Mouse (Mus musculus) brown adipose tissue, adult 24 weeks (tissue): ENCODE measurements around the gene Ube2b. TPM values are rescaled to one million over a fixed set of nuclear protein-coding genes. Genes with fewer than 3 reads are reported as not detected.

ENCODE experiments used
- H3K27ac ChIP-seq: fragments of 200-500 bp; replicated peaks from 2 replicates; pipeline ENCODE4 v1.5.1; 2012; ENCODE audit warnings: low read depth, mild to moderate bottlenecking, low read length
- H3K4me1 ChIP-seq: fragments of 200-500 bp; 2 replicates; pipeline ENCODE4 v1.6.1; 2012; ENCODE audit warnings: low read length, mixed read lengths; ENCODE audit not compliant: control insufficient read depth, insufficient read depth, insufficient read length
- H3K4me3 ChIP-seq: fragments of 200-500 bp; 2 replicates; pipeline ENCODE4 v1.5.1; 2012; ENCODE audit warnings: low read depth, mild to moderate bottlenecking, low read length, moderate library complexity; ENCODE audit not compliant: insufficient read depth
- polyA plus RNA-seq: library from polyadenylated mRNA; stranded (reverse); fragments of >200 nt; gene quantifications from 2 replicates; pipeline ENCODE4 v1.2.4, GENCODE M21; 2012; ENCODE audit not compliant: missing spikeins, insufficient read depth, insufficient read length

The Ube2b gene
- polyA plus RNA-seq, 1 experiment = 235 TPM

DNA sequence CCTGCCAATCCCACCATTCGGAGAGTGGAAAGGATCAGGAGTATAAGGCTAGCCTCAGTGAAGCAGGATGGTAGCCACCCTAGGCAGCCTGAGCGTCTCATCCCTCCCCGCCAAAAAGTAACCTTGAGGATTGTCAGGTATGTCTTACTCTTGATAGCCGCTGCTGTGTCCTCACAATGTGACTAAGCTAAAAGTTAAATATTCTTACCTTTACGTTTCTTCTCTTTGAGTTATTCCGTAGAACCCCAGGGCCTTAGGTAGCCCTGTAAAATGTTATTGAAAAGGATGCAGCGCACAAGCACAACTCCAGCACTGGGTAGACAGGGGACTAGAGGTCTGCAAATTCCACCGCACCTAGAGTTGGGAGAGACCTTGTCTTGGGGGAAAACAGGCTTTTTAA, 1.3 kb upstream of the Ube2b start:
- Histone ChIP-seq H3K4me1 (peaks cover 8% of the 10 kb centered on the region; the same call in 1 of the 2 replicates), H3K27ac (no peak overlapping the region), H3K4me3 (no peak overlapping the region)

DNA sequence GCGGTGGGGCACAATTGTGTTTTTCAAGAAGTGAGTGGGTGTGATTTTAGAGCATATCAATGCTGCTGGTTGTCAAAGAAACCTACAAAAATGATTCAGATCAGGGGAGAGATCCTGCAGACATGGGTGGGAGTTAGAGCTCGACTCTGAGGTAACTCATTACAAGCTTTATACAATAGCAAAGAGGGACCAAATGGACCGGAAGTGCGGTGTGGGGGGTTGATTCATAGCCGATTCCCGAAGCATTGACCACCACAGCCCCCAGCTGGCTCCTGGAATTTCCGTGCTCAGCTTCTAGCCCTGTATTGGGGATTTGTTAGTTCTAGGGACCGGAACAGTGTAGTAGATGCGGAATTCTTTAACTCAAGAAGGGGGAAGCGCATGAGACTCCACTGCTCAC, 779 bp upstream of the Ube2b start:
- H3K4me3 ChIP-seq = no peak overlapping the region
- peaks cover 8% of the 10 kb centered on the region; the same call in 1 of the 2 replicates for H3K4me1 ChIP-seq
- peak overlapping the region; percentile 32; the same call in 1 of the 2 replicates for H3K27ac ChIP-seq

DNA sequence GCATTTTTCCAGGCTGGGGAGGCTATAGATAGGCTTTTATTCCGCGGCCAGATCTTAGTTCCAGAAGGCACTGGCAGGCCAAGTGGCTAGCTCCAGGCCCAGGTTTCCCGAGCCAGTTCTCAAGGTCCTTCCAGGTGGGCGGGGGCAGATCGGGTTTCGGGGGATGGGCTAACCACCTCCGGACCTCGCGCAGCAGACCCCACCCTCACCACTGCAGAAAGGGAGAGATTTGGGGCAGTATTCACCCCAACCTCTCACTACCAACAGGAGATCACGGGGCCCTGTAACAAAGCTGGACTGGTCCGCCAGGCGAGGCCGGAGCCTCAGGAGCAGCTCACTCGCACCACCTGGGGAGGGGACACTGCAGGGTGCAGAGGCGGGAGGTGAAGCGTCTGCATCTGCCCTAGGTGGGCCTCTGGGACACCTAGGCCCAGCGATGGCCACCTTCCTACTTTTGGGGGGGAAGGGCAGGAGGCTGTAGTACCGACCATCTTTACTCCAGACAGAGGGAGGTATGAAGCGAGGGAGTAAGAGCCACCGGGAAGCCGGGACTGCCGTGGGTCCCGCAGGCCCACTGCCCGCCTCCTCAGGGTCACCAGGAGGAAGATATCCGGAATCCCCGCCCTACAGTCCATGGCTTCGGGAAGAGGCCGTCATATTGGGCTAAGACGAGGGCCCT, 812 bp downstream of the Ube2b start:
- H3K4me3 ChIP-seq = peak overlapping the region; percentile 81
- peak overlapping the region; percentile 93 for H3K27ac ChIP-seq
- H3K4me1 ChIP-seq = peaks cover 8% of the 10 kb centered on the region; the same call in 1 of the 2 replicates

DNA sequence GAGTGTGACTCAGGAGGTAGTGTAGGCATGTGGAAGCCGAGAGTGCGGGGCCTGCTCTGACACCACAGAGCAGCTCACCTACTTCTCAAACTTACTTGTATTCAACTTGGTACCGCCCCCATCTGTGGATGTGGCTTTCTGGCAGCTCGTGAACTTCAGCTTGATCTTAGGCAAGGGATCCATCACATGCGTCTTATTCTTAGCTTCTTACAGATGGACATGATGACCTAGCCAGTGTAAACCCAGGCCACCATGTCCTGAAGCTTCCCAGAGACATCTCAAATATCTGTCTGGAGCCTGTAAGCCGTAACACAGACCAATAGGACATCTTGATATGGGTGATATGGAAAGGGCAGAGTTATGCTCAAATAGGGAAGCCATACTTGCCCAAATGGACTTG, 28.9 kb downstream of the Ube2b start:
- no peak overlapping the region for H3K4me3 ChIP-seq
- no peaks in the 10 kb centered on the region; the same call in 1 of the 2 replicates for H3K4me1 ChIP-seq
- no peak overlapping the region for H3K27ac ChIP-seq

DNA sequence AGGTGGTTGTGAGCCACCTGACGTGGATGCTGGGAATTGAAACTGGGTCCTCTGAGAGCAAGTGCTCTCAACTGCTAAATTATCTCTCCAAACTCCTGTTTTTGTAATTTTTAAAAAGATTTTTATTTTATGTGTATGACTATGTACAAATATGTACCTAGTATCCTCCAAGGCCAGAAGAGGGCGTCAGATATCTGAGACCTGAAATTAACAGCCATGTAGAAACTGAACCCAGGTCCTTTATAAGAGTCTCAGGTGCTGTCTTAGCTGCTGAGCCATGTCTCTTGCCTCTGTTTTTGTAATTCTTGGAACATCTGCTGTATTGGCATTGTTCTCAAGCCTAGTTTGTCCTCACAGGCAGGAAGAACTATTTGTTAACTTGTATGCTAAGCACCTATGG, 31.1 kb downstream of the Ube2b start:
- H3K4me3 ChIP-seq = no peak overlapping the region
- H3K27ac ChIP-seq = no peak overlapping the region
- no peaks in the 10 kb centered on the region; the same call in 1 of the 2 replicates for H3K4me1 ChIP-seq

DNA sequence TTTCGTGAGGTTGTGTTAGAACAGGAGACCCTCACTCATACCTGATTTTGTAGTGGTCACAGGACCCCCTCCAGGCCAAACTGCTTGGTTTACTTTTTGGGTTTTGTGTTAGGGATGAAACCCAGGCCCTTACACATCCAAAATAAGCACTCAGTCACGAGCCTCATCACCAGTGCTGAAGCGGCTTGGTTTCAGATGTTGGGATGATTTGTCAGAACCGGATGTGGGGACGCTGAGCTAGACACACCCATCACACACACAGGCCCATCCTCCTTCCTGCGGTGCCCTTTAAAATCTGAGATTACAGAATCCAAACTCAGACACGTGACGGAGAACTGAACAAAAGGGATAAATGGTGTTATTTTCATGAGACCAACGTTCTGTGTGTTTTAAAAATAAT, 31.7 kb downstream of the Ube2b start:
- H3K4me1 ChIP-seq = no peaks in the 10 kb centered on the region; the same call in 1 of the 2 replicates
- no peak overlapping the region for H3K4me3 ChIP-seq
- no peak overlapping the region for H3K27ac ChIP-seq

DNA sequence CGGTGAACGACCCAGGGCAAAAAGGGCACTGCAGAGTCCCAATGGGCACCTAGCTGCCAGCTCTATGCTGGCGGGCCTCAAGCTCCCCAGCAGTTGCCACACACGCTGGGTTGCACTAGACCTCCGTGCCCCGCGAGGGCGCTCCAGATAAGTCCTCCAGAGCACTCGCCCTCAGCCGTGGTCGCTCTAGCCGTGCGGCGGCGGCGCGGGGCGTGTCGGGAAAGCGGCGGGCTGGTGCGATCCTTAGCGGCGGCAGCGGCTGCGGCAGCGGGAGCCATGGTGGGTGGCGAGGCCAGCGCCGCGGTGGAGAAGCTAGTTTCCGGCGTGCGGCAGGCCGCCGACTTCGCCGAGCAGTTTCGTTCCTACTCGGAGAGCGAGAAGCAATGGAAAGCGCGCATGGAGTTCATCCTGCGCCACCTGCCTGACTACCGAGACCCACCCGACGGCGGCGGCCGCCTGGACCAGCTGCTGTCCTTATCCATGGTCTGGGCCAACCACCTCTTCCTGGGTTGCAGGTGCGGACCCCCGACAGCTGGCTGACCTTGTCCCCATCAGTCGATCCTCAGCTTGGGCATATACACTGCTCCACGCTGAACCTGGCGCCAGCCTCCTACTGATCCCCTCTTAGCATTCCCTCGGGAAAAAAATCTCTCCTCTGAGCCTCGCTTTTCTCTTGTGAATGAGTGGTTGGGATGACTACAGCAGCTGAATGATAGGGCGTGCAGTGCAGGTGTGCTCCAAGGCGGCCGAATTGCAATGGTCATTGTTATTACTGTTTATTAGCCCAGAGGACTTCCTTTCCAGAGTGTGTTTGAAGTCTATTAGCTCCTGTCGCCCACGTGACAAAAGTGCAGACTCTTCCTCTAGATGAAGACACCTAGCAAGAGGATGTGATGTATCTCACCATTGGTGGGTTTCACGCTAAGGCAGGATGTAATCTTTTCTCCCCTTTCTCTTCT, 32.8 kb downstream of the Ube2b start, which contains the start of gene Cdkn2aipnl:
TSS of gene Cdkn2aipnl (plus strand) at position 219 of the 959 bp plus-strand sequence.
- 0 out of 2 replicates have a peak within 1 kb of the TSS, but pooled peaks have one; percentile 13 for H3K27ac ChIP-seq

DNA sequence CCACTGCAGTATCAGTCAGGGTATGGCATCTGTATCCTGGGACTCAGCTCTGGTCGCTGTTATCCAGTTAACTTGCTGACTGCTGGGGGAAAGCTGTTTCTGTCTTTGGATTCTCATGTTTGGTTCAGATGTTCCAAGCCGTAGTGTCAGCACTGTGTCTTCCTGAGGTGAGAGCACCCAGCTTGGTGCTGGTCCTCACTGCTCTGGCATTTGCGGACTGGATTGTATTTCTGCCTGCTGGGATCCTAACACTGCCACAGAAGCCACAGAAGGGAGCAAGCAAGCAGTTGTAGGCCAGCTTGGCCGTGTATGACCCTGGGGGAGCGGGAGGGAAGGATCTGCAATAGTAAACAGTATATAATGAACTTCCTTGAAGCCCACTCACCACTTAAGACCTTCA, 33.9 kb downstream of the Ube2b start:
- Histone ChIP-seq H3K4me3 (no peak overlapping the region), H3K4me1 (peaks cover 5% of the 10 kb centered on the region; the same call in 1 of the 2 replicates), H3K27ac (no peak overlapping the region)

More for the DNA sequence above, 32.8 kb downstream of the Ube2b start, which contains the start of gene Cdkn2aipnl:
- Histone ChIP-seq H3K4me3 (peak within 1 kb of the TSS; percentile 75), H3K4me1 (no peaks in the 10 kb centered on the region; the same call in 1 of the 2 replicates)

DNA sequence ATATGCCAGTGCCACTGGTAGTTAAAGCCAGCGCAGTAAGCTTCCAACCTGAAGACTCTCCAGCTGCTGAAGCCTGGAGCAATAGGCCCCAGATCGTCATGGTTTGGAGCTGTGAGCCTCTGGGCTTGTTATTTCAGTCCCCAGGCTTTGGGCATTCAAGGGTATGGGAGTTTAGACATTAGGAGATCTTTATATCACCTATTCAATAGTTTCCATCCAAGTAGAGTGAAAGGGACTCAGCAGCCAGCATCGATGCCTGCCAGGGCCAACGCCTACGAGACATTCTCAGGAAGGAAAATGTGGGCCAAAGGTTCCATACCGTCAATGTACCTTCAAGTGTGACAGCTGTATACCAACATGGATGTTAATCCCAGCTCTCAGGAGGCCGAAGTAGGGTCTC, 38.3 kb downstream of the Ube2b start:
- Histone ChIP-seq H3K4me3 (no peak overlapping the region), H3K4me1 (peaks cover 5% of the 10 kb centered on the region; the same call in 1 of the 2 replicates), H3K27ac (no peak overlapping the region)

DNA sequence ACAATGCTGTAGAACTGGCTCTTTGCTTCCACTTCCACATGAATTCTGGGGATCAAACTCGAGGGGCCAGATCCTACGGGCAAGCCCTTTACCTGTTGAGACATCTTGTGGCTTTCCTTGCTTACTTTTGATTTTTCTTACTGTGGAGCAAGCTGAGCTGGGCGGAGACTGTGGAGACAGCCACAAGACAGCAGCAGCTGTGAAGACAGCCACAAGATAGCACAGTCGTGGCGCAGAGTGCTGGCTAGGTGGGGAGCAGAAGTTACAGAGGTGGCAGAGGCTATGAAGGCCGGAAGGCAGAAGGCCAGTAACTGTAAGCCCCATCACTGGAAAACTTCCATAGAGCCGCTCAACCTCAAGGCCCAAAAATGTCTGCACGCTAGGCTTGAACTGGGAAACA, 38.8 kb downstream of the Ube2b start:
- H3K27ac ChIP-seq = no peak overlapping the region
- H3K4me1 ChIP-seq = peaks cover 5% of the 10 kb centered on the region; the same call in 1 of the 2 replicates
- no peak overlapping the region for H3K4me3 ChIP-seq

DNA sequence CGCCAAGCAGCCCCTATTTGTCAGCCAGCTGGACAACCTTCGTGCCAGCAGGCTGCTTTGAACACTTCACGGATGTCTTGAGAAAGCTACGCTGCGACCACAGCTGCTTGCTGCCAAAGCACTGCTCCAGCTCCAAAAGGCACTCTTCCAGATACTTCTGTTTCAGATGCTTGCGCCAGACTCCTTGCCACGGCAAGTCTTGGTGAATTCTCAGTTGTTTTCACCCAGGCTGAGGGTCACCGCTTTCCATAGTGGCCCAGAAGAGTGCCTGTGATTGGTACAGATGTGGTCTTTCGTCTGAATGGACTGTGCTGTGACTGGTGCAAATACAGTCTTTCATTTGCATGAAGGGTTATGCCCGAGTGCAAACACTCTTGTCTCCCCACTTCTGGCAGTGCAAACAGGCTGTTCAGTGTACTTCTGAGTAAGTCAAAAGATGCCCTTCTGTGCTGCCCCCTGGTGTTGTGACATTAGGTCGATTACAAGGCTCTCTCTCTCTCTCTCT, 39.5 kb downstream of the Ube2b start:
- Histone ChIP-seq H3K4me3 (no peak overlapping the region), H3K4me1 (peaks cover 5% of the 10 kb centered on the region; the same call in 1 of the 2 replicates), H3K27ac (no peak overlapping the region)

DNA sequence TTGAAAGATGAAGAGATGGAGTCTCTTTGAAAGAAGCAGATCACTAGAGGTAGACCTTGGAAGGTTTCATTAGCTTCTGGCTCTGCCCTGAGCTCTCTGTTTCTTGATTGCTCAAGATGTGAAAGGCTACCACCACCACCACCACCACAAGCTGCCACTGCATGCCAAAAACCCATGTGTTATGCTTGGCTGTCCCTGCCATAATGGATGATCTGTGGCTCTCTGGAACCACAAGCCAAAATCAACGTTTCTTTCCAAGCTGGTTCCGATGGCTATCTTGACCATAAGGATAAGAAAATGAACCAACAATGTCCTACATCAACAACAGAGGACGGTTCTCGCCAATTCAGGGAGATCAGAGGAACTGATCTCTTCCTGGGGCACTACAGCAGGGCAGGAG, 40.5 kb downstream of the Ube2b start:
- no peak overlapping the region for H3K27ac ChIP-seq
- no peak overlapping the region for H3K4me3 ChIP-seq
- peaks cover 5% of the 10 kb centered on the region; the same call in 1 of the 2 replicates for H3K4me1 ChIP-seq

DNA sequence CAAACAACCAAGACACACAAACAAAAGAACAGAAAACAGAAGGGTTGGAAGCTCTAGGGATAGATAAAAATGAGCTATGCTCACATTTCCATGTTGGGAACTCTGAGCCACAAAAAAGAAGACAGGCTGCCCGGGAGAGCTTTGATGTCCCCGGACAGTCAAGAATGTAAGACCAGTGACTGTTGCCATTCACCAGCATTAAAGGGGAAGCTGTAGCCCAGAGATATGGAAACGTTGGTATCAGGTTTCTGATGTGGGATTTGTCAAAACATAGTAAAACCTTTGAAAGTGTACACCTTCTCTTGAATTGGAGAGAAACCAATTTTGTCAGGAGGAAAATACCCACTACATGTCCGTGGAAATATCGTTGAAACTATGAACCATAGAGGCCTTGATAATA, 41.1 kb downstream of the Ube2b start:
- no peak overlapping the region for H3K4me3 ChIP-seq
- no peak overlapping the region for H3K27ac ChIP-seq
- H3K4me1 ChIP-seq = peaks cover 5% of the 10 kb centered on the region; the same call in 1 of the 2 replicates

DNA sequence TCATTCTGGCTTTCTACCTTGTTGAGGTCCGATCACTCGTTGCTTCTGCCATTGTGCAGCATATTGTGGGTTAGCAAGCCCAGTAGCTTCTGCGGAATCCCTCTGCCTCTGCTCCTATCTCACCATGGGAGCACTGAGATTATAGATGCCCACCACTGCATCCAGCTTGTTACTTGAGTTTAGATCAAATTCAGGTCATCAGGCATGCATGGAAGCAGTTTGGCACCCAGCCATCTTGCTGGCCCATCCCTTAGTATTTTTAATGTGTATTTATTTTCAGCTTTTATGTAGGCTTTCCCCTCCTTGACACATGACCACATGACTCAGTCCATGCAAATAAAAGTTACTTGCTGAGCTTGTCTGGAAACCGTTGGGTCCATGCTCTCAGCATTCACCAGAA, 42.8 kb downstream of the Ube2b start:
- peaks cover 5% of the 10 kb centered on the region; the same call in 1 of the 2 replicates for H3K4me1 ChIP-seq
- H3K4me3 ChIP-seq = no peak overlapping the region
- H3K27ac ChIP-seq = no peak overlapping the region

DNA sequence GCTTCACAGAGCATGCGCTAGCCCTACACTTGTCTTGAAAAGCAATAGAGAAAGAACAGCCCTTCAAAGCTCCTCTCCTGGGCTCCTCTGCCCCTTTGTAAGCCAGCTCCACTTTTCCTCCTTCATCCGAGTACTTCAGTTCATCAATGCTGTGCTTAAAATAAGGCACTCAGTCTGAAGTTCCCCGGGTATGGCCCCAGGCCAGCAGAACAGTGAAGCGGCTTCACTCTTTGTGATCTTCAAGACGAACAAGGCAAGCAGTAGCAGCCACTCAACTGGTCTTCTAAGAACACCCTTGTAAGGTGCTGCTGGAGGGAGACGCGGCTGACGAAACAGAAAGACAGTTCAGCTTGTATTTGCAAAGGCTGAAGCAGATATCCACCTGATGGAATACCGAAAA, 44.5 kb downstream of the Ube2b start:
- no peaks in the 10 kb centered on the region for H3K4me1 ChIP-seq
- H3K4me3 ChIP-seq = no peak overlapping the region
- H3K27ac ChIP-seq = no peak overlapping the region
